Mouse (Mus musculus) liver, embryonic 14.5 days (tissue): ENCODE results near the gene Otogl. TPM values are rescaled to one million over a fixed set of nuclear protein-coding genes. Genes with fewer than 3 reads are reported as not detected.
A peak's percentile ranks its signal among the peaks of the same experiment; 100 is the strongest.

Experiments used
- ATAC-seq: fragments of 200-750 bp; cut with Nextera tagmentation; 2 replicates; pipeline ENCODE4 v1.8.0; 2017; ENCODE audit warnings: moderate number of reproducible peaks, mild to moderate bottlenecking, moderate library complexity; ENCODE audit not compliant: insufficient read depth
- DNase-seq, 3 experiments: peaks; one replicate each; pipeline ENCODE4 v3.0.0-alpha.2; 2012 to 2013; ENCODE audit warnings: low read depth in 3 of 3, low spot score in 3 of 3
- H3K27ac ChIP-seq: fragments of 300-500 bp; sonication (generic); 2 replicates; pipeline ENCODE4 v1.5.1; 2014; ENCODE audit warnings: moderate library complexity, mild to moderate bottlenecking, control low read depth, inconsistent platforms
- H3K27me3 ChIP-seq: fragments of 300-500 bp; sonication (generic); 2 replicates; pipeline ENCODE4 v1.6.1; 2014; ENCODE audit warnings: mild to moderate bottlenecking, low read length, moderate library complexity; ENCODE audit not compliant: control insufficient read depth, insufficient read depth
- H3K36me3 ChIP-seq: fragments of 300-500 bp; sonication (generic); replicated peaks from 2 replicates; pipeline ENCODE4 v1.6.1; 2014; ENCODE audit warnings: low read depth; ENCODE audit not compliant: control insufficient read depth, insufficient read depth
- H3K4me1 ChIP-seq, 2 experiments: fragments of 200-500 bp in 1 of 2; fragments of 300-500 bp in 1 of 2; sonication (generic) in 1 of 2; replicated peaks; 2 replicates each; pipeline ENCODE4 v1.6.1; 2012 to 2014; ENCODE audit warnings: antibody characterized with exemption in 1 of 2, inconsistent platforms in 1 of 2, low read length in 1 of 2; ENCODE audit not compliant: control insufficient read depth in 2 of 2, insufficient read depth in 2 of 2
- H3K4me2 ChIP-seq: fragments of 300-500 bp; sonication (generic); 2 replicates; pipeline ENCODE4 v1.6.1; 2014; ENCODE audit warnings: low read depth, mild to moderate bottlenecking, control low read depth, moderate library complexity
- H3K4me3 ChIP-seq, 2 experiments: fragments of 200-500 bp in 1 of 2; fragments of 300-500 bp in 1 of 2; sonication (generic) in 1 of 2; 2 replicates each; pipeline ENCODE4 v1.5.1; 2012 to 2014; ENCODE audit warnings: low read depth in 2 of 2, low read length in 2 of 2, mild to moderate bottlenecking in 2 of 2, control low read depth in 1 of 2, inconsistent platforms in 1 of 2, moderate library complexity in 1 of 2; ENCODE audit not compliant: insufficient read depth in 1 of 2
- H3K9ac ChIP-seq: fragments of 300-500 bp; sonication (generic); replicated peaks from 2 replicates; pipeline ENCODE4 v1.6.1; 2014; ENCODE audit warnings: mild to moderate bottlenecking, control low read depth, moderate library complexity
- H3K9me3 ChIP-seq: fragments of 300-500 bp; sonication (generic); 2 replicates; pipeline ENCODE4 v1.6.1; 2016; ENCODE audit warnings: low read length, mixed read lengths; ENCODE audit not compliant: control insufficient read depth
- CTCF ChIP-seq: IDR thresholded peaks from 2 replicates; pipeline ENCODE4 v1.5.1; 2016; ENCODE audit warnings: antibody characterized with exemption, low read depth, control low read depth
- EP300 ChIP-seq: IDR thresholded peaks from 2 replicates; pipeline ENCODE4 v1.6.1; 2016; ENCODE audit warnings: antibody characterized with exemption, low read depth
- WGBS: fragments of 180-500 bp; shearing (Covaris S2); extraction: QIAGEN DNeasy Blood & Tissue Kit; methylation state at CpG from one replicate; pipeline ENCODE4 v1.1.7; 2014; ENCODE audit not compliant: insufficient replicate concordance; 5-methylcytosine and 5-hydroxymethylcytosine counted together
- polyA plus RNA-seq, 2 experiments: library from polyadenylated mRNA; depleted of rRNA in 1 of 2; stranded (reverse) in 1 of 2; unstranded in 1 of 2; fragments of >200 nt; fragmentation: Nextera tagmentation in 1 of 2; extraction: Ambion mirVana in 1 of 2; gene quantifications; 2 replicates each; pipeline versions ENCODE4 v1.2.1 to v1.2.3; 2012 to 2014

Gene Otogl
- polyA plus RNA-seq, 2 experiments: 0.01 TPM; not detected in 1

DNA sequence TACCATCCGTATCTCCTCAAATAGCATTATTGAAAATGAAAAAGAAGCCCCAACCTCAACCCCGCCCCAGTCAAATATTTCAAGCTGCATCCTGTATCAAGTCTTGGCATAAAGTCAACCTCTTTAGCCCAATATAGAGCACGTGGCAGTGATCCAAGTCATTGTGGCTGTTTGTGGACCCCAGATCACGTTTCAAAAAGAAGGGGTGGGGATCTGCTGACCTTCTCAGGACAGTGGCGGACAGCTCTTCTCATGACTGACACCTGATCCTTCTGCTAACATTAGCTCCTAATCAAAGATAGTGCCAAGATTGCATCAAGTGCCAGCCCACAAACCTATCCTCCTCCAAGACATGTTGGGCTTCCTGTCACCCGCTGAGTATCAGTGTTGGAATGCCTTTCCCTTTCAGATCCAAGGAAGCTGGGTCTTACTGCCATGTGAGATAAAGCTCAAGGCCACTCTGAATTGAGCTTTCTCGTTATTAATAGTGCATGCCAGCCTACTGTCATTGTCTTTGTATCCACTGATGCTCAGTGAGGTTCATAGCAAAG, 18.6 kb upstream of the Otogl start:
- DNase-seq (no peak), ATAC-seq (peak; percentile 41; the same call in 1 of the 2 replicates)
- H3K4me3 ChIP-seq: no peak overlapping the region
- no peaks in the 10 kb centered on the region for H3K9me3 ChIP-seq
- H3K27ac ChIP-seq: no peak overlapping the region
- no peak overlapping the region for H3K4me2 ChIP-seq
- no peaks in the 10 kb centered on the region for H3K36me3 ChIP-seq
- H3K27me3 ChIP-seq: no peaks in the 10 kb centered on the region
- 28% methylated on average over 7 of the region's 7 CpGs for WGBS
- no peaks in the 10 kb centered on the region for H3K4me1 ChIP-seq
- no peak overlapping the region for H3K9ac ChIP-seq
- TF ChIP-seq CTCF: no peak
- TF ChIP-seq EP300: no peak

DNA sequence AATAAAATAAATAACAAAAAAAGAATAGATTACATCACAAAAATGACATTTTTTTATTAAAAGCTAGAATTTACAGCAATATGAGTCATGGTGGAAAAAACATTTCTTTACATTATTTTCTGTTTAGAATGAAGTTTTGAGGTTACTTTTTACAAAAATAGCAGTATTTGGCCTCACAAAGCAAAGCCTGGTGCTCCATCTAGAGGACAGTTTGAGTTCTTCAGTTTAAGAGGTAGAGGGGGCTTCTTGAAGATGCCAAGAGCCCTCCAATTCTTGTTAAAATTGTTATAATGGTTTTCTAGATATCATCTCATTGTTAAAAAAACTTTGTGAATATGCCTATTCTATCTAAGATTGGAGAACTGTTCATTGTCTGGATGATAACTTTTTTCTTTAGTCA, 13.4 kb upstream of the Otogl start:
- Histone ChIP-seq H3K4me3 (no peak overlapping the region), H3K4me2 (no peak overlapping the region), H3K9me3 (no peaks in the 10 kb centered on the region), H3K27ac (no peak overlapping the region), H3K9ac (no peak overlapping the region), H3K27me3 (no peaks in the 10 kb centered on the region), H3K36me3 (no peaks in the 10 kb centered on the region), H3K4me1 (no peaks in the 10 kb centered on the region)
- ATAC-seq (no peak), DNase-seq (no peak)
- TF ChIP-seq CTCF (peak; percentile 12; the same call in 1 of the 2 replicates), EP300 (no peak)

DNA sequence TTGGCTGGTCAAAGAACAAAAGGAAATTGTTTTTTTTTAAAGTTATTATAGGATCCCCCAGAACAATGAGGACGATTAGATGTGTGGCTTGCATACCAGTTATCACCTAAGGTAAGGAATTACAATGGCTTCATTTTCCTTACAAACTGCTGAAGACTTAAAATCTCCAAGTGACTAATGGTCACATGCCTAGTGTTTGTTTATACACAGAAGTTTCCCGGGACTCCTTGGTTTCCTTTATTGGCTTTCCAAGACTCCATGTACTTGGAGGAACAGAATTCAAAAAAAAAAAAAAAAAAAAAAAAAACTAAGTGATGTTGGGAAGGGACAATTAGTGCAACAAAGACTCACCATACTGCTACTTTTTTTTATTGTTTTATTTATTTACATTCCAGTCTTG, 11.9 kb upstream of the Otogl start:
- Histone ChIP-seq H3K36me3 (no peaks in the 10 kb centered on the region), H3K9ac (no peak overlapping the region)
- no peak for ATAC-seq

DNA sequence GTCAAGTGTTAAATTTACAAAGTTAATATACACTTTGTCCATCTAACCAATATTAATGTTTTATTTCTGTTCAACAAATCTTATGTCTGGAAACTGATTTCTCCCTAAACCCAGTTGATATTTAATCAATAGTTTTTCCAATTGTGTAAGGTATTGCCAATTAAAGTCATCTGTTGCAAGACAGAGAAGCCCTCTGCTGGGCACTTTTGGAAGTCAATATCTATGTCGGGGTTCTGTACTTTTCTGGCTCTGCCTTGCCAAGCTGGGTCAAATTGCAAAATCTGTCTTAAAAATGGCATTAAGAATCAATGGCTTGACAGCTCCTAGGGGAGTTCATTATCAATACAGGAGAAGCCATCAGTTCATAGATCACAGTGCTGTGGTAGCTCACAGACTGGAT, 10.8 kb upstream of the Otogl start:
- no peaks in the 10 kb centered on the region for H3K27me3 ChIP-seq
- no peak for DNase-seq
- TF ChIP-seq EP300 (no peak), CTCF (peak; percentile 17; the same call in 1 of the 2 replicates)
- H3K9ac ChIP-seq: no peak overlapping the region
- no peaks in the 10 kb centered on the region for H3K9me3 ChIP-seq
- 16% methylated on average over 1 of the region's 1 CpGs for WGBS
- no peaks in the 10 kb centered on the region for H3K4me1 ChIP-seq
- no peak for ATAC-seq
- no peak overlapping the region for H3K4me3 ChIP-seq
- H3K36me3 ChIP-seq: no peaks in the 10 kb centered on the region
- no peak overlapping the region for H3K27ac ChIP-seq
- H3K4me2 ChIP-seq: no peak overlapping the region

More for the DNA sequence above, 11.9 kb upstream of the Otogl start:
- WGBS: 22% methylated on average over 2 of the region's 2 CpGs
- H3K4me1 ChIP-seq: no peaks in the 10 kb centered on the region
- DNase-seq: no peak
- no peak overlapping the region for H3K27ac ChIP-seq
- no peaks in the 10 kb centered on the region for H3K9me3 ChIP-seq
- H3K27me3 ChIP-seq: no peaks in the 10 kb centered on the region
- no peak overlapping the region for H3K4me3 ChIP-seq
- no peak for TF ChIP-seq CTCF
- TF ChIP-seq EP300: no peak
- H3K4me2 ChIP-seq: no peak overlapping the region

DNA sequence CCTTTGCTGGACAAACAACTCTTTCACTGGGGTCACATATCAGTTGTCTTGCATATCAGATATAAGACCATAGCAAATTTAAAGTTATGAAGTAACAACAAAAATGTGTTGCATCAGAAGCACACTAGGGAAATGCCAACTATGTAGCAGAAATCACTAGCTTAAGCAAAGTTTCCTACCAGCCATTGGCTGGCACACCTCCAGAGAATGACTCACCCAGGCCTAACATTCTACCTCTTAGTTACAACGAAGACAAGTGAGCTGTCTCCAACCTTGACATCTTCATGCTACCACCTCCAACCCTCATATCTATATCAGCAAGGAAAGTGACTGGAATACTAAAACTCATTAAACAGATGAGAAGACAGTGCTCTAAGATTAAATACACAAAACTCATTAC, 9.6 kb upstream of the Otogl start:
- H3K4me2 ChIP-seq: no peak overlapping the region
- TF ChIP-seq CTCF: no peak
- TF ChIP-seq EP300: no peak
- H3K27ac ChIP-seq: no peak overlapping the region
- no peak for DNase-seq
- no peaks in the 10 kb centered on the region for H3K9me3 ChIP-seq
- no peaks in the 10 kb centered on the region for H3K36me3 ChIP-seq
- H3K4me1 ChIP-seq: no peaks in the 10 kb centered on the region
- 30% methylated on average over 1 of the region's 1 CpGs for WGBS
- H3K4me3 ChIP-seq: no peak overlapping the region
- ATAC-seq: no peak
- no peak overlapping the region for H3K9ac ChIP-seq
- H3K27me3 ChIP-seq: no peaks in the 10 kb centered on the region
